Mouse (Mus musculus) liver, adult 2 months (tissue): ENCODE measurements around the gene Perm1.

Experiments
- CTCF ChIP-seq: fragments of 200-500 bp; IDR thresholded peaks from 2 replicates; pipeline ENCODE4 v1.5.1; 2011; ENCODE audit warnings: low read depth, low read length, control low read depth
- POLR2A ChIP-seq: fragments of 200-500 bp; IDR thresholded peaks from 2 replicates; pipeline ENCODE4 v1.6.1; 2011; ENCODE audit warnings: low read length, control low read depth; ENCODE audit not compliant: insufficient read depth; ENCODE audit errors: extremely low read depth

- no peak for TF ChIP-seq CTCF
- TF ChIP-seq POLR2A: no peak
Observed at GRCm38 (mm10) chr4:156217838-156218237, 2.2 kb downstream of the Perm1 start.
